16 mouse cellular contexts compared by ENCODE assay signal in genomic region chr10:43560765-43561164, GRCm38 (mm10). TPM values are rescaled to one million over a fixed set of nuclear protein-coding genes. Genes with fewer than 3 reads are reported as not detected.
DNase-seq lines count a peak whose midpoint lies in the region; ATAC-seq and TF ChIP-seq lines count a peak whose summit lies in the region.
"Had no signal": no experiment of that assay in that cellular context is flagged by ENCODE, and none has a peak within 500 bp of the region (broad histone marks: within the 10 kb centered on the region; RNA-seq: fewer than 3 reads in every experiment).

No protein-coding gene starts in this region.

- no peaks in the 10 kb centered on the region for H3K36me3 ChIP-seq in liver, embryonic 11.5 days (ENCODE audit: control insufficient read depth, insufficient read depth, low read length)
- H3K36me3 ChIP-seq in E14TG2a.4 (ENCODE audit: insufficient read depth, low read length), result no peaks in the 10 kb centered on the region
- H3K36me3 ChIP-seq in liver, embryonic 14.5 days (replicated peaks; ENCODE audit: control insufficient read depth, insufficient read depth, low read depth), result no peaks in the 10 kb centered on the region
- H3K36me3 ChIP-seq: forebrain, embryonic 15.5 days had no signal

- no peak overlapping the region for H3K4me2 ChIP-seq in liver, embryonic 11.5 days
- no peak overlapping the region for H3K4me2 ChIP-seq in liver, embryonic 14.5 days (ENCODE audit: low read depth)
- H3K4me2 ChIP-seq: forebrain, embryonic 15.5 days; heart, embryonic 11.5 days had no signal

- 32% methylated on average over 2 of the region's 2 CpGs for WGBS in liver, embryonic 11.5 days
- 31% methylated on average over 2 of the region's 2 CpGs for WGBS in liver, embryonic 14.5 days (ENCODE audit: insufficient replicate concordance)

- no peak overlapping the region for H3K27ac ChIP-seq in liver, embryonic 11.5 days (ENCODE audit: low read depth, low read length)
- H3K27ac ChIP-seq in liver, embryonic 14.5 days, result no peak overlapping the region
- H3K27ac ChIP-seq: forebrain, embryonic 15.5 days had no signal

- no peaks in the 10 kb centered on the region for H3K9me3 ChIP-seq in liver, embryonic 11.5 days (ENCODE audit: control insufficient read depth, low read length)
- peaks cover 11% of the 10 kb centered on the region for H3K9me3 ChIP-seq in E14TG2a.4 (ENCODE audit: low read length)
- no peaks in the 10 kb centered on the region for H3K9me3 ChIP-seq in liver, embryonic 14.5 days (ENCODE audit: control insufficient read depth, low read length)
- H3K9me3 ChIP-seq: forebrain, embryonic 15.5 days had no signal

- no peak for ATAC-seq in liver, embryonic 11.5 days (replicated peaks; ENCODE audit: low FRiP score)
- no peak for ATAC-seq in liver, embryonic 14.5 days (ENCODE audit: insufficient read depth)
- ATAC-seq: forebrain, embryonic 15.5 days had no signal

- intact Hi-C loops in gastrocnemius, postnatal 14 days (cut with DNase I; ENCODE audit: low total_unique reads), result no loop called here

- TF ChIP-seq CTCF in E14TG2a.4 (conservative IDR thresholded peaks at IDR 0.05; ENCODE audit: low read length), result peak; percentile 78
- TF ChIP-seq CTCF in liver, embryonic 14.5 days (IDR thresholded peaks at IDR 0.05; ENCODE audit: low read depth), result peak; percentile 59

- H3K27me3 ChIP-seq in liver, embryonic 11.5 days (replicated peaks; ENCODE audit: control insufficient read depth, insufficient read depth, low read length), result no peaks in the 10 kb centered on the region
- peaks cover 3% of the 10 kb centered on the region; the same call in 1 of the 2 replicates for H3K27me3 ChIP-seq in E14TG2a.4 (ENCODE audit: insufficient read depth, low read length)
- no peaks in the 10 kb centered on the region; the same call in 1 of the 2 replicates for H3K27me3 ChIP-seq in liver, embryonic 14.5 days (ENCODE audit: control insufficient read depth, insufficient read depth, low read length)
- H3K27me3 ChIP-seq: forebrain, embryonic 15.5 days had no signal

- DNase-seq in liver (peak; percentile 56), A20 (ENCODE audit: low read depth, low spot score) (peak; percentile 56)
- DNase-seq in liver, embryonic 11.5 days (ENCODE audit: low spot score), result no peak
- DNase-seq in liver, embryonic 14.5 days (ENCODE audit: low read depth in 3 of 3, low spot score in 3 of 3), result no peak
- DNase-seq in gastrocnemius, postnatal 14 days, result no peak
- DNase-seq in ovary, postnatal 10 days (ENCODE audit: low spot score), result no peak
- DNase-seq: adrenal gland, adult 2 months; cerebellum, adult 9-11 months; heart, postnatal 4 days; kidney, adult 18-20 months; lung, postnatal 14 days; midbrain, embryonic 14.5 days; spleen, adult 18-20 months had no signal

- no peak for TF ChIP-seq EP300 in liver, embryonic 14.5 days (IDR thresholded peaks at IDR 0.05; ENCODE audit: low read depth)

- no peaks in the 10 kb centered on the region for H3K4me1 ChIP-seq in liver, embryonic 11.5 days (replicated peaks; ENCODE audit: control insufficient read depth, insufficient read depth, low read length)
- peaks cover 9% of the 10 kb centered on the region for H3K4me1 ChIP-seq in E14TG2a.4 (replicated peaks; ENCODE audit: low read depth, low read length)
- H3K4me1 ChIP-seq in liver, embryonic 14.5 days (replicated peaks; ENCODE audit: control insufficient read depth in 2 of 2, insufficient read depth in 2 of 2, low read length in 1 of 2), result no peaks in the 10 kb centered on the region
- H3K4me1 ChIP-seq: forebrain, embryonic 15.5 days had no signal

- H3K9ac ChIP-seq in liver, embryonic 11.5 days (ENCODE audit: low read depth, low read length), result no peak overlapping the region
- no peak overlapping the region for H3K9ac ChIP-seq in liver, embryonic 14.5 days (replicated peaks)
- H3K9ac ChIP-seq: forebrain, embryonic 15.5 days had no signal

- no peak overlapping the region for H3K4me3 ChIP-seq in liver, embryonic 11.5 days (ENCODE audit: low read depth, low read length)
- no peak overlapping the region for H3K4me3 ChIP-seq in E14TG2a.4 (replicated peaks; ENCODE audit: low read length)
- no peak overlapping the region for H3K4me3 ChIP-seq in liver, embryonic 14.5 days (ENCODE audit: insufficient read depth in 1 of 2, low read depth in 2 of 2, low read length in 2 of 2)
- H3K4me3 ChIP-seq: forebrain, embryonic 15.5 days had no signal

RNA-seq across cellular contexts. Expression of gene Cd24a, which starts 17.3 kb away (rescaled TPM):
- 420 and 459 TPM in 2 replicates for polyA plus RNA-seq in liver, embryonic 11.5 days (2014; fragmentation: Nextera tagmentation; extraction: Ambion mirVana)
- polyA plus RNA-seq in liver, embryonic 14.5 days (2012; rRNA removed), result 977 and 1,014 TPM in 2 replicates
- 1,175 and 1,210 TPM in 2 replicates for polyA plus RNA-seq in liver, embryonic 14.5 days (2014; fragmentation: Nextera tagmentation; extraction: Ambion mirVana)
- total RNA-seq in gastrocnemius, postnatal 14 days (2021), result 10 to 100 TPM; 27.6 to 41.4 TPM

RNA-seq across cellular contexts. Expression of gene 1700021F05Rik, which starts 20.0 kb away (rescaled TPM):
- polyA plus RNA-seq in liver, embryonic 11.5 days (2014; fragmentation: Nextera tagmentation; extraction: Ambion mirVana), result 79.5 and 80.7 TPM in 2 replicates
- polyA plus RNA-seq in liver, embryonic 14.5 days (2012; rRNA removed), result 5.2 and 11.6 TPM in 2 replicates
- polyA plus RNA-seq in liver, embryonic 14.5 days (2014; fragmentation: Nextera tagmentation; extraction: Ambion mirVana), result 30.7 TPM in 2 replicates
- 100 to 1,000 TPM in 1 of 2 experiments, 10 to 100 TPM in 1; 97.7 to 103 TPM for total RNA-seq in gastrocnemius, postnatal 14 days (2021)

RNA-seq across cellular contexts. Expression of gene Gm9803, which starts 36.9 kb away (rescaled TPM):
- polyA plus RNA-seq in liver, embryonic 11.5 days (2014; fragmentation: Nextera tagmentation; extraction: Ambion mirVana), result 10.3 and 11.6 TPM in 2 replicates
- 12.3 and 14.7 TPM in 2 replicates for polyA plus RNA-seq in liver, embryonic 14.5 days (2012; rRNA removed)
- polyA plus RNA-seq in liver, embryonic 14.5 days (2014; fragmentation: Nextera tagmentation; extraction: Ambion mirVana), result 8.5 and 10.0 TPM in 2 replicates
- total RNA-seq in gastrocnemius, postnatal 14 days (2021), result 1 to 10 TPM; 6.8 to 8.8 TPM

Comparison
In these comparisons a context has a peak if more than half of its experiments do, and no peak if none do; other contexts are left out.
1. DNase-seq: peak in liver (single experiment) and A20 (single experiment); none in liver, embryonic 11.5 days (single experiment), liver, embryonic 14.5 days (0 of 3), gastrocnemius, postnatal 14 days (single experiment) and ovary, postnatal 10 days (single experiment).